8 mouse cellular contexts compared by ENCODE assay signal in genomic region chr11:69936156-69936555, GRCm38 (mm10). TPM values are rescaled to one million over a fixed set of nuclear protein-coding genes. Genes with fewer than 3 reads are reported as not detected.
DNase-seq lines count a peak whose midpoint lies in the region; ATAC-seq and TF ChIP-seq lines count a peak whose summit lies in the region.

No protein-coding gene starts in this region.

- H3K36me3 ChIP-seq in ES-Bruce4 (ENCODE audit: control insufficient read depth, insufficient read depth, low read length, poor library complexity, severe bottlenecking), result no peaks in the 10 kb centered on the region; the same call in 1 of the 2 replicates
- H3K36me3 ChIP-seq in limb, embryonic 12.5 days, result 0 out of 2 replicates have a peak, but pooled peaks cover 2% of the 10 kb centered on the region
- no peaks in the 10 kb centered on the region for H3K36me3 ChIP-seq in small intestine, adult 2 months (ENCODE audit: control insufficient read depth, insufficient read depth, low read length)

- H3K9ac ChIP-seq in ES-Bruce4 (ENCODE audit: low read depth, poor library complexity, severe bottlenecking), result peak overlapping the region; percentile 94
- peak overlapping the region; percentile 75 for H3K9ac ChIP-seq in limb, embryonic 12.5 days (replicated peaks)

- peak overlapping the region; percentile 100 for H3K4me2 ChIP-seq in limb, embryonic 12.5 days

- WGBS in limb, embryonic 12.5 days, result under 1% methylated on average over 30 of the region's 30 CpGs
- 2% methylated on average over 30 of the region's 30 CpGs for WGBS in small intestine, adult 2 months

- no peak for TF ChIP-seq POLR2A in ES-Bruce4 (IDR thresholded peaks at IDR 0.05; ENCODE audit: insufficient read depth, low read length)
- TF ChIP-seq POLR2A in small intestine, adult 2 months (IDR thresholded peaks at IDR 0.05; ENCODE audit: low read depth, low read length), result no peak

- TF ChIP-seq EP300 in ES-Bruce4 (IDR thresholded peaks at IDR 0.05; ENCODE audit: insufficient read depth, low read depth, low read length), result no peak

- no peaks in the 10 kb centered on the region for H3K9me3 ChIP-seq in ES-Bruce4 (replicated peaks; ENCODE audit: control insufficient read depth, insufficient read depth, low read length, poor library complexity, severe bottlenecking)
- no peaks in the 10 kb centered on the region for H3K9me3 ChIP-seq in limb, embryonic 12.5 days

- H3K27ac ChIP-seq in ES-Bruce4 (ENCODE audit: insufficient read depth, low read length), result no peak overlapping the region
- H3K27ac ChIP-seq in limb, embryonic 12.5 days, result 0 out of 2 replicates have a peak overlapping the region, but pooled peaks have one; percentile 17
- H3K27ac ChIP-seq in small intestine, adult 2 months (ENCODE audit: insufficient read depth, low read depth, low read length), result no peak overlapping the region

- H3K4me3 ChIP-seq in ES-Bruce4 (ENCODE audit: low read depth, low read length), result peak overlapping the region; percentile 58
- H3K4me3 ChIP-seq in limb, embryonic 12.5 days (replicated peaks), result peak overlapping the region; percentile 70
- peak overlapping the region; percentile 49 for H3K4me3 ChIP-seq in small intestine, adult 2 months (ENCODE audit: low read depth, low read length)

- no peaks in the 10 kb centered on the region for H3K27me3 ChIP-seq in ES-Bruce4 (ENCODE audit: control insufficient read depth, insufficient read depth, low read length, poor library complexity, severe bottlenecking)
- peaks cover 18% of the 10 kb centered on the region for H3K27me3 ChIP-seq in limb, embryonic 12.5 days
- peaks cover 11% of the 10 kb centered on the region; the same call in 1 of the 2 replicates for H3K27me3 ChIP-seq in small intestine, adult 2 months (ENCODE audit: control insufficient read depth, insufficient read depth, low read length)

- no peak for ATAC-seq in limb, embryonic 12.5 days (ENCODE audit: insufficient number of reproducible peaks, insufficient read depth, low FRiP score, low TSS enrichment, low read depth)
- no peak for ATAC-seq in frontal cortex, adult (ENCODE audit: low TSS enrichment)

- peak; percentile 48 to 70 for DNase-seq in cerebellum, postnatal 14 days
- DNase-seq in cerebellum, adult 18-20 months, result no peak
- DNase-seq in heart, postnatal 4 days, result peak; percentile 38
- no peak for DNase-seq in thymus, postnatal 0 days (ENCODE audit: low spot score)

- H3K4me1 ChIP-seq in ES-Bruce4 (ENCODE audit: control insufficient read depth, insufficient read depth, low read length), result peaks cover 9% of the 10 kb centered on the region
- H3K4me1 ChIP-seq in limb, embryonic 12.5 days (replicated peaks), result peaks cover 36% of the 10 kb centered on the region
- H3K4me1 ChIP-seq in small intestine, adult 2 months (ENCODE audit: control insufficient read depth, insufficient read depth, insufficient read length, low read length), result peaks cover 11% of the 10 kb centered on the region

- TF ChIP-seq CTCF in ES-Bruce4 (IDR thresholded peaks at IDR 0.05; ENCODE audit: low read depth, low read length), result no peak
- no peak for TF ChIP-seq CTCF in small intestine, adult 2 months (IDR thresholded peaks at IDR 0.05; ENCODE audit: extremely low read depth, insufficient read length, insufficient replicate concordance, low read depth, low read length)

RNA-seq across cellular contexts. Expression of gene Ybx2, which starts 0.6 kb away (rescaled TPM):
- 55.2 and 57.2 TPM in 2 replicates for polyA plus RNA-seq in ES-Bruce4 (2011; ENCODE audit: insufficient read depth, insufficient read length, low read depth, missing spikeins)
- total RNA-seq in heart, postnatal 4 days (2021), result 10 to 100 TPM; 24.8 to 35.7 TPM
- 14.0 and 15.5 TPM in 2 replicates for polyA plus RNA-seq in limb, embryonic 12.5 days (2016; fragmentation: Nextera tagmentation; extraction: Ambion mirVana)
- polyA plus RNA-seq in small intestine, adult 2 months (2012; rRNA removed), result 10.6 and 11.4 TPM in 2 replicates
- polyA plus RNA-seq in thymus, postnatal 0 days (2015; fragmentation: Nextera tagmentation; extraction: Ambion mirVana), result 2.6 and 3.6 TPM in 2 replicates

RNA-seq across cellular contexts. Expression of gene Slc2a4, which starts 11.8 kb away (rescaled TPM):
- polyA plus RNA-seq in ES-Bruce4 (2011; ENCODE audit: insufficient read depth, insufficient read length, low read depth, missing spikeins), result 2.7 and 3.2 TPM in 2 replicates
- total RNA-seq in heart, postnatal 4 days (2021), result 100 to 1,000 TPM in 1 of 2 experiments, 10 to 100 TPM in 1; 97.9 to 101 TPM
- polyA plus RNA-seq in limb, embryonic 12.5 days (2016; fragmentation: Nextera tagmentation; extraction: Ambion mirVana), result 34.1 and 35.7 TPM in 2 replicates
- 11.2 and 12.9 TPM in 2 replicates for polyA plus RNA-seq in small intestine, adult 2 months (2012; rRNA removed)
- polyA plus RNA-seq in thymus, postnatal 0 days (2015; fragmentation: Nextera tagmentation; extraction: Ambion mirVana), result 11.7 and 11.9 TPM in 2 replicates

RNA-seq across cellular contexts. Expression of gene Eif5a, which starts 14.4 kb away (rescaled TPM):
- 1,015 and 1,063 TPM in 2 replicates for polyA plus RNA-seq in ES-Bruce4 (2011; ENCODE audit: insufficient read depth, insufficient read length, low read depth, missing spikeins)
- total RNA-seq in heart, postnatal 4 days (2021), result 100 to 1,000 TPM; 550 to 556 TPM
- polyA plus RNA-seq in limb, embryonic 12.5 days (2016; fragmentation: Nextera tagmentation; extraction: Ambion mirVana), result 1,762 and 1,851 TPM in 2 replicates
- polyA plus RNA-seq in small intestine, adult 2 months (2012; rRNA removed), result 136 and 230 TPM in 2 replicates
- polyA plus RNA-seq in thymus, postnatal 0 days (2015; fragmentation: Nextera tagmentation; extraction: Ambion mirVana), result 2,117 and 2,260 TPM in 2 replicates

RNA-seq across cellular contexts. Expression of gene Gps2, which starts 22.5 kb away (rescaled TPM):
- 23.9 and 24.4 TPM in 2 replicates for polyA plus RNA-seq in ES-Bruce4 (2011; ENCODE audit: insufficient read depth, insufficient read length, low read depth, missing spikeins)
- total RNA-seq in heart, postnatal 4 days (2021), result 10 to 100 TPM; 29.6 to 33.0 TPM
- 92.0 and 93.5 TPM in 2 replicates for polyA plus RNA-seq in limb, embryonic 12.5 days (2016; fragmentation: Nextera tagmentation; extraction: Ambion mirVana)
- 57.4 and 104 TPM in 2 replicates for polyA plus RNA-seq in small intestine, adult 2 months (2012; rRNA removed)
- polyA plus RNA-seq in thymus, postnatal 0 days (2015; fragmentation: Nextera tagmentation; extraction: Ambion mirVana), result 94.8 and 106 TPM in 2 replicates

RNA-seq across cellular contexts. Expression of gene Cldn7, which starts 28.4 kb away (rescaled TPM):
- 106 and 144 TPM in 2 replicates for polyA plus RNA-seq in ES-Bruce4 (2011; ENCODE audit: insufficient read depth, insufficient read length, low read depth, missing spikeins)
- total RNA-seq in heart, postnatal 4 days (2021), result under 1 TPM in 1 of 2 experiments, not detected in 1; 0.76 TPM
- polyA plus RNA-seq in limb, embryonic 12.5 days (2016; fragmentation: Nextera tagmentation; extraction: Ambion mirVana), result 15.7 and 18.1 TPM in 2 replicates
- polyA plus RNA-seq in small intestine, adult 2 months (2012; rRNA removed), result 521 and 1,844 TPM in 2 replicates
- 14.4 and 14.8 TPM in 2 replicates for polyA plus RNA-seq in thymus, postnatal 0 days (2015; fragmentation: Nextera tagmentation; extraction: Ambion mirVana)

Comparison
In these comparisons a context has a peak if more than half of its experiments do, and no peak if none do; other contexts are left out.
1. DNase-seq: peak in cerebellum, postnatal 14 days (2 of 2) and heart, postnatal 4 days (single experiment); none in cerebellum, adult 18-20 months (0 of 2) and thymus, postnatal 0 days (single experiment).
2. Peak in every context shown above with its lines, with median percentiles within 50 percentile points of each other: H3K4me3 ChIP-seq.